Mouse (Mus musculus) stomach, postnatal 0 days (tissue): ENCODE results near the gene Lpp. TPM values are rescaled to one million over a fixed set of nuclear protein-coding genes. Genes with fewer than 3 reads are reported as not detected.
A peak's percentile ranks its signal among the peaks of the same experiment; 100 is the strongest.

ENCODE experiments used
- ATAC-seq: fragments of 200-750 bp; cut with Nextera tagmentation; 2 replicates; pipeline ENCODE4 v1.8.0; 2017; ENCODE audit not compliant: low FRiP score, low TSS enrichment
- DNase-seq: peaks from one replicate; pipeline ENCODE4 v3.0.0-alpha.2; 2016; ENCODE audit warnings: low spot score
- H3K27ac ChIP-seq: fragments of 300-500 bp; sonication (generic); replicated peaks from 2 replicates; pipeline ENCODE4 v1.5.1; 2014; ENCODE audit warnings: mild to moderate bottlenecking, control low read depth
- H3K27me3 ChIP-seq: fragments of 300-500 bp; sonication (generic); 2 replicates; pipeline ENCODE4 v1.6.1; 2014; ENCODE audit warnings: low read length; ENCODE audit not compliant: control insufficient read depth, insufficient read depth
- H3K36me3 ChIP-seq: fragments of 300-500 bp; sonication (generic); 2 replicates; pipeline ENCODE4 v1.6.1; 2014; ENCODE audit warnings: low read length, mixed read lengths; ENCODE audit not compliant: control insufficient read depth, insufficient read depth
- H3K4me1 ChIP-seq: fragments of 300-500 bp; sonication (generic); replicated peaks from 2 replicates; pipeline ENCODE4 v1.6.1; 2014; ENCODE audit warnings: antibody characterized with exemption; ENCODE audit not compliant: control insufficient read depth, insufficient read depth
- H3K4me2 ChIP-seq: fragments of 300-500 bp; sonication (generic); replicated peaks from 2 replicates; pipeline ENCODE4 v1.6.1; 2014; ENCODE audit warnings: low read depth, mild to moderate bottlenecking, control low read depth, moderate library complexity
- H3K4me3 ChIP-seq: fragments of 300-500 bp; sonication (generic); 2 replicates; pipeline ENCODE4 v1.5.1; 2014; ENCODE audit warnings: low read depth, low read length, control low read depth
- H3K9ac ChIP-seq: fragments of 300-500 bp; sonication (generic); 2 replicates; pipeline ENCODE4 v1.6.1; 2014; ENCODE audit warnings: mild to moderate bottlenecking, low read length, control low read depth, mixed read lengths
- H3K9me3 ChIP-seq: fragments of 300-500 bp; sonication (generic); 2 replicates; pipeline ENCODE4 v1.6.1; 2016; ENCODE audit warnings: low read length; ENCODE audit not compliant: control insufficient read depth
- CTCF ChIP-seq: IDR thresholded peaks from 2 replicates; pipeline ENCODE4 v1.5.1; 2016; ENCODE audit warnings: antibody characterized with exemption, low read depth, mild to moderate bottlenecking, moderate library complexity
- EP300 ChIP-seq: optimal IDR thresholded peaks from 2 replicates; pipeline ENCODE3; 2016; ENCODE audit warnings: antibody characterized with exemption
- WGBS: fragments of 180-500 bp; shearing (Covaris S2); extraction: QIAGEN DNeasy Blood & Tissue Kit; methylation state at CpG from one replicate; pipeline ENCODE4 v1.1.7; 2014; 5-methylcytosine and 5-hydroxymethylcytosine counted together
- polyA plus RNA-seq: library from polyadenylated mRNA; unstranded; fragments of >200 nt; fragmentation: Nextera tagmentation; extraction: Ambion mirVana; gene quantifications from 2 replicates; pipeline ENCODE4 v1.2.1, GENCODE M21; 2015

Gene Lpp
- polyA plus RNA-seq, 1 experiment from 2014 or later = 51.3 TPM

GRCm38 (mm10) chr16:24433563-24433962, 40.3 kb downstream of the Lpp start:
- Histone ChIP-seq H3K4me2 (no peak overlapping the region), H3K27ac (peak overlapping the region; percentile 53), H3K9ac (no peak overlapping the region), H3K4me3 (no peak overlapping the region), H3K9me3 (no peaks in the 10 kb centered on the region), H3K27me3 (no peaks in the 10 kb centered on the region), H3K4me1 (no peaks in the 10 kb centered on the region; the same call in 1 of the 2 replicates), H3K36me3 (no peaks in the 10 kb centered on the region)
- no peak for ATAC-seq
- DNase-seq = no peak
- WGBS = 28% methylated on average over 7 of the region's 7 CpGs
- TF ChIP-seq EP300 (no peak), CTCF (no peak)

DNA sequence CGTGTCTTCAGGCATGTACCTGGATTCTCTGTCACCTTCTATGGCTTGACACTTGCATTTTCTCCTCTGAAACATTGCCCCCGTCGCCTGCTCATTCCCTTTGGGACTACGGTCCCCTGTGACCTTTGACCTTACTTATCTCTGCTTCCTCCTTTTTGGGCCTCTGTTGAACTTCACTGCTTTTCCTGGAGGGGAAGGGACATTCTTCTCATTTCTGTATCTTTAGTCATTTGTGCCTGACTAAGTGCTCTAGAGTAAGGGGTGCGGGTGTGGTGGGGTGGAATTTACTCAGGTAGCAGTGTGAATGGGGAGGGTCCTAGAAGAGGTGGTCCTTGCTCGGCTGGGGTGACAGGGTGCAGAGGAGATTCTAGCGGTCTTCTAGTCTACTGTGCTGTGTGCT, 40.7 kb downstream of the Lpp start:
- Histone ChIP-seq H3K27me3 (no peaks in the 10 kb centered on the region), H3K27ac (peak overlapping the region; percentile 61; the same call in 1 of the 2 replicates), H3K4me2 (no peak overlapping the region), H3K9me3 (no peaks in the 10 kb centered on the region), H3K4me3 (no peak overlapping the region), H3K9ac (no peak overlapping the region), H3K4me1 (no peaks in the 10 kb centered on the region; the same call in 1 of the 2 replicates), H3K36me3 (no peaks in the 10 kb centered on the region)
- ATAC-seq = no peak; the same call in 1 of the 2 replicates
- TF ChIP-seq CTCF = no peak
- TF ChIP-seq EP300 = no peak
- DNase-seq = no peak
- WGBS = 50% methylated on average over 7 of the region's 7 CpGs

GRCm38 (mm10) chr16:24434531-24435114, 41.3 kb downstream of the Lpp start:
- no peak for DNase-seq
- Histone ChIP-seq H3K4me2 (no peak overlapping the region), H3K27me3 (no peaks in the 10 kb centered on the region), H3K9ac (no peak overlapping the region), H3K4me3 (no peak overlapping the region), H3K4me1 (no peaks in the 10 kb centered on the region; the same call in 1 of the 2 replicates), H3K27ac (peak overlapping the region; percentile 61), H3K36me3 (no peaks in the 10 kb centered on the region), H3K9me3 (no peaks in the 10 kb centered on the region)
- TF ChIP-seq CTCF (no peak), EP300 (no peak)
- 50% methylated on average over 7 of the region's 7 CpGs for WGBS
- ATAC-seq = 0 out of 2 replicates have a peak, but pooled peaks have one; percentile 6

DNA sequence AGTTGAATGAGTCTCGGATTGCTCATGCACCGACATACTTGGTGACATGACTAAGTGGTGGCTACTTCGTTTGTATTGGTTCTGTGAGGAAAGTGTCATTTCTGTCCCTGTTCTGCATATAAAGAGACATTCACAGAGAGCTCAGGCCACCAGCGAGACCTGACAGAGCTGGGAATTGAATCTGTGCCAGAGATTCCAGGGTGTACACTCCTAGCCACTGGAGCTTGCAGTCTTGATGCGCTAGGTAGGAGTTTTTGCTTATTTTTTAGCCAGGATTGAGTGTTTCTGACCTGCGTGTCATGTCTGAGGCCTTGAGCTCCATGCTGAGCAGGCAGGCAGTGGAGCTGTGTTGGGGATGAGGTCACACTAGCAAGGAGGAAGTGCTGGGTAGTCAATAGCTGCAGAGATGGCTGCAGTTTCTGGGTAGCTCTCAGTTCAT, 41.8 kb downstream of the Lpp start:
- 45% methylated on average over 6 of the region's 6 CpGs for WGBS
- Histone ChIP-seq H3K4me2 (no peak overlapping the region), H3K36me3 (no peaks in the 10 kb centered on the region), H3K4me1 (no peaks in the 10 kb centered on the region; the same call in 1 of the 2 replicates), H3K4me3 (no peak overlapping the region), H3K9me3 (no peaks in the 10 kb centered on the region), H3K27me3 (no peaks in the 10 kb centered on the region), H3K27ac (peak overlapping the region; percentile 61), H3K9ac (no peak overlapping the region)
- peak; percentile 74 for ATAC-seq
- DNase-seq = no peak
- TF ChIP-seq EP300 (no peak), CTCF (no peak)

GRCm38 (mm10) chr16:24438438-24438837, 45.1 kb downstream of the Lpp start:
- Histone ChIP-seq H3K27me3 (no peaks in the 10 kb centered on the region), H3K36me3 (no peaks in the 10 kb centered on the region), H3K27ac (no peak overlapping the region), H3K4me1 (peaks cover 13% of the 10 kb centered on the region), H3K9ac (no peak overlapping the region), H3K4me3 (no peak overlapping the region), H3K4me2 (no peak overlapping the region), H3K9me3 (no peaks in the 10 kb centered on the region)
- ATAC-seq = no peak
- 83% methylated on average over 4 of the region's 4 CpGs for WGBS
- TF ChIP-seq CTCF (no peak), EP300 (no peak)
- DNase-seq = no peak

DNA sequence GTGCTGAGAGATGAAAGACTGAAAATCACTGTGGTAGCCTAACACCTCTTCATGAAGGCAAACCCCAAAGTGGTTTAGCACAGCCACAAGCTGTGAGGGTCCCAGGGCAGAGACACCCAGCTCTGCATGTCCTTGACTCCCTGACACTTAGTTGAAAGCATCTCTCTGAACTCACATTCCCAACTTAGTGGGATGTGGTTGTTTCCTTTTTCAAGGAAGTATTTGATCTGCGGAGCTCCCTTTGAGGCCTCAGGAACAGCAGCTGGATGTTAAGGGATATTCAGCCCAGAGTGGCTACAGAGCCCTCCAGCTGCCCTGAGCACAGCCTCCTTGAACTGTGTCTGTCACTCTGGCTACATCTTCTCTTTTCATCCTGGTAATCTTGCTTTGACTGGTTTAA, 48.0 kb downstream of the Lpp start:
- Histone ChIP-seq H3K27ac (no peak overlapping the region), H3K9ac (no peak overlapping the region), H3K27me3 (no peaks in the 10 kb centered on the region), H3K4me2 (no peak overlapping the region), H3K36me3 (0 out of 2 replicates have a peak, but pooled peaks cover 2% of the 10 kb centered on the region), H3K9me3 (no peaks in the 10 kb centered on the region), H3K4me3 (no peak overlapping the region), H3K4me1 (peaks cover 17% of the 10 kb centered on the region)
- TF ChIP-seq EP300 (no peak), CTCF (no peak)
- WGBS = 42% methylated on average over 1 of the region's 1 CpGs
- ATAC-seq = no peak
- no peak for DNase-seq
